Mouse (Mus musculus) liver, postnatal 0 days (tissue): Measurements from ENCODE around the gene Dhrs11. TPM values are rescaled to one million over a fixed set of nuclear protein-coding genes. Genes with fewer than 3 reads are reported as not detected.

ENCODE experiments used
- ATAC-seq: fragments of 200-750 bp; cut with Nextera tagmentation; 2 replicates; pipeline ENCODE4 v1.8.0; 2017; ENCODE audit warnings: mild to moderate bottlenecking, moderate library complexity
- DNase-seq: peaks from one replicate; pipeline ENCODE4 v3.0.0-alpha.2; 2016
- H3K27ac ChIP-seq: fragments of 300-500 bp; sonication (generic); 2 replicates; pipeline ENCODE4 v1.5.1; 2014; ENCODE audit warnings: antibody characterized with exemption, moderate library complexity, mild to moderate bottlenecking, low read depth
- H3K27me3 ChIP-seq: fragments of 300-500 bp; sonication (generic); 2 replicates; pipeline ENCODE4 v1.6.1; 2014; ENCODE audit warnings: low read length, control low read depth, mixed read lengths; ENCODE audit not compliant: insufficient read depth
- H3K36me3 ChIP-seq: fragments of 300-500 bp; sonication (generic); replicated peaks from 2 replicates; pipeline ENCODE4 v1.6.1; 2014; ENCODE audit warnings: mild to moderate bottlenecking, control low read depth, low read length, moderate library complexity, mixed read lengths; ENCODE audit not compliant: insufficient read depth
- H3K4me1 ChIP-seq: fragments of 300-500 bp; sonication (generic); 2 replicates; pipeline ENCODE4 v1.6.1; 2014; ENCODE audit warnings: antibody characterized with exemption, mild to moderate bottlenecking, control low read depth; ENCODE audit not compliant: insufficient read depth
- H3K4me2 ChIP-seq: fragments of 300-500 bp; sonication (generic); 2 replicates; pipeline ENCODE4 v1.6.1; 2014; ENCODE audit warnings: low read depth, mild to moderate bottlenecking, low read length, moderate library complexity, mixed read lengths
- H3K4me3 ChIP-seq: fragments of 300-500 bp; sonication (generic); 2 replicates; pipeline ENCODE4 v1.5.1; 2014; ENCODE audit warnings: low read depth, low read length
- H3K9ac ChIP-seq: fragments of 300-500 bp; sonication (generic); replicated peaks from 2 replicates; pipeline ENCODE4 v1.6.1; 2014; ENCODE audit warnings: mild to moderate bottlenecking, moderate library complexity
- H3K9me3 ChIP-seq: fragments of 300-500 bp; sonication (generic); 2 replicates; pipeline ENCODE4 v1.6.1; 2016; ENCODE audit warnings: mild to moderate bottlenecking, control low read depth, low read length, mixed read lengths
- CTCF ChIP-seq: sonication (generic); IDR thresholded peaks from 2 replicates; pipeline ENCODE4 v1.5.1; 2016; ENCODE audit warnings: antibody characterized with exemption, low read depth
- EP300 ChIP-seq: IDR thresholded peaks from 2 replicates; pipeline ENCODE4 v1.6.1; 2016; ENCODE audit warnings: antibody characterized with exemption, low read depth, mild to moderate bottlenecking
- WGBS: fragments of 180-500 bp; shearing (Covaris S2); extraction: QIAGEN DNeasy Blood & Tissue Kit; methylation state at CpG from one replicate; pipeline ENCODE4 v1.1.7; 2014; ENCODE audit not compliant: insufficient replicate concordance; 5-methylcytosine and 5-hydroxymethylcytosine counted together
- polyA plus RNA-seq: library from polyadenylated mRNA; unstranded; fragments of >200 nt; fragmentation: Nextera tagmentation; extraction: Ambion mirVana; gene quantifications from 2 replicates; pipeline ENCODE4 v1.2.1, GENCODE M21; 2015

The Dhrs11 gene
- polyA plus RNA-seq, 1 experiment from 2014 or later, result 86.1 TPM

DNA sequence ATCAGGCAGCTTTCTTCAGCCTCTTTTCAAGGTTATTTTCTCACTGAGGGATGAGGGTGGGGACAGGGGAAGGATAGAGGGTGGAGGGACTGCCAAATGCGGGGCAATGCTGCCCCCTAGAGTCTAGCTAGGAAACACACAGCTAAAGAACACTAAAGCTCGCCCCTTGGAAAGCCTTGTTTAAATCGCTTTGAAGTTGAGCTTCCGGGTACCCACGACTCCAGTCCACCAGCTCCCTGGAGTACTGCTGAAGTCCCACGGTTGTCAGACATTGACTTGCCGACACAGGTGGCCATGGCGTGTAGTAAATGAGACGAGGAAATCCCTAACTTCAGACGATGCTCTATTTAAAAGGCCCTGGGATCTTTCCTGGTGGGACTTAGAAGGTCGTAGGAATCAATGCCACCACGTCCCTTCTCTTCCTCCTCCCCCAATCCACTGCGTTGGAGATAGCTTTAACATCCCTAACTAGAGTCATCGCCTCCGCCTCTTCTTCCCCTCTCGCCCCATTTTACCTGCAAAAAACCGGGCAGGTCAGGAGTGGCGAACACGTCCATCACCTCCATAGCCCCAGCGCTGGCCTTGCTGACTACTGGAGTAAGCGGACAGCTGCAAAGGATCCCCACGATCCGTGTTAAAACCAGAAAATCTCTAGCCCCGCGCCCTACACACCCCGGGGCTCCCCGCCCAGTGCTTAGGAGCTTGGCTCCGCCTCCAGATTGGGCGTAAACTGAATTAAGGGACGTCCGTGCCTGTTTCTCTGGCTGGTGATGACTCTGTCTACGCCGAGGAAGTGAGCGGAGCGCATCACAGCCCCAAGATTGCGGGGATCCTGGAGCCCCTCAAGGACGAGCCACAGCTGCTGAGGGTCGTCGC lies 10.5 kb downstream of the Dhrs11 start:
- Histone ChIP-seq H3K27me3 (no peaks in the 10 kb centered on the region), H3K9ac (peak overlapping the region; percentile 85), H3K27ac (peak overlapping the region; percentile 95), H3K36me3 (peaks cover 38% of the 10 kb centered on the region), H3K4me2 (peak overlapping the region; percentile 99), H3K4me3 (peak overlapping the region; percentile 64), H3K4me1 (peaks cover 11% of the 10 kb centered on the region; the same call in 1 of the 2 replicates), H3K9me3 (no peaks in the 10 kb centered on the region)
- WGBS, result 0% methylated on average over 39 of the region's 39 CpGs
- DNase-seq (peak; percentile 85), ATAC-seq (peak; percentile 50)
- TF ChIP-seq EP300 (no peak), CTCF (peak; percentile 87)

DNA sequence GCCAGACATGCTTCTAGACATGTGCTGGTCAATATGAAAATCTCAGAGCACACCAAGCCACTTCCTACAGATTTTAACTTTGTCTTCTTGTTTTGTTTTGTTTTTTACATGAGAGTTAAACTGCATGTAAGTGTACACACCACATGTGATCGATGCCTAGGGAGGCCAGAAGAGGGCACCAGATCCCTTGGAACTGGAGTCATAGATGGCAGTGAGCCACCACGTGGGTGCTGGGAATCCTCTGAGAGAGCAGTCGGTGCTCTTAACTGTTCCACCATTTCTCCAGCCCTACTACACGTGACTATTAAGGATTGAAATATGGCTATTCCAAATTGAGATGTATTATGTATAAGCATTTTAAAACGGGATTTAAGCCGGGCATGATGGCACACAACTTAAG lies 11.4 kb downstream of the Dhrs11 start:
- WGBS, result 85% methylated on average over 6 of the region's 6 CpGs
- Histone ChIP-seq H3K4me2 (no peak overlapping the region), H3K9ac (no peak overlapping the region), H3K4me1 (peaks cover 11% of the 10 kb centered on the region; the same call in 1 of the 2 replicates), H3K36me3 (peaks cover 40% of the 10 kb centered on the region), H3K27me3 (no peaks in the 10 kb centered on the region), H3K4me3 (no peak overlapping the region), H3K27ac (no peak overlapping the region), H3K9me3 (no peaks in the 10 kb centered on the region)
- no peak for DNase-seq
- TF ChIP-seq EP300, result no peak
- peak; percentile 53 for TF ChIP-seq CTCF
- no peak for ATAC-seq

DNA sequence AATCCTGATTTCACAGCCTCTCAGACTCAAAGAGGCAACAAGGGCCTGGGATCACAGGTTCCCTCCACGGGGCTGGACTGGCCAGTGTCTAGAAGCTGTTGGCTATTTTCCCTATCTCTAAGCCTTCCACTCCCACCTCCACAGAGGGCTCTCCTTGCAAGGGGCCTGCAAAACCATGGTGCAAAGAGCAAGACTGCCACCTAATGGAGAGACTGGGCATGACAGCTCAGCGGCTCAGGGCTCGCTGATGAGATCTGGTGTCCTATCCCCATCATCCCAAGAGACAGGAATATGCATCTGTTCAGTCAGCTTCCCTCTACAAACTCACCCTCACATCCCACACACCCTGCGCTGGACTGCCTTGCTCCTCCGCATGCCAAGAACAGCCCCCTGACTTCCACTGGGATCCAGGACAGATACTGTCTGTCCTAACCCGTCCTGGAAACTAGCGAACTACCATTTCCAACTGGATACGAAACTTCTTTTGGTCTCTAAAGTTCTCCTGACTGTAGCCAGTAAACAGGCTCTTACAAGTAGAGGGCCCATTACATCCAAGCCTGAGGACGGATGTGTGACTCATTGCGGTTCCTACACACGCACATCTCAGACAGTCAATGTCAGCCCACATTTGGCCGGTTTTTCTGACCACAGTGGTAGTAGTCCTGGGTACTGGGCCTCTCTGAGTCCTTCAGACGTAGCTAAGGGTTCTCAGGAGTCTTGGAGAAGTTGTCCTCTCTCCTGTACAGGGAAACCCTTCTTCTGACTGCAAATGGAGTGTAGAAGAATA lies 14.9 kb downstream of the Dhrs11 start:
- Histone ChIP-seq H3K4me2 (no peak overlapping the region), H3K27ac (no peak overlapping the region), H3K27me3 (no peaks in the 10 kb centered on the region), H3K4me3 (no peak overlapping the region), H3K4me1 (peaks cover 6% of the 10 kb centered on the region; the same call in 1 of the 2 replicates), H3K9ac (no peak overlapping the region), H3K36me3 (peaks cover 21% of the 10 kb centered on the region), H3K9me3 (no peaks in the 10 kb centered on the region)
- ATAC-seq (no peak), DNase-seq (peak; percentile 87)
- TF ChIP-seq EP300 (no peak), CTCF (peak; percentile 95)
- WGBS, result 58% methylated on average over 13 of the region's 13 CpGs

DNA sequence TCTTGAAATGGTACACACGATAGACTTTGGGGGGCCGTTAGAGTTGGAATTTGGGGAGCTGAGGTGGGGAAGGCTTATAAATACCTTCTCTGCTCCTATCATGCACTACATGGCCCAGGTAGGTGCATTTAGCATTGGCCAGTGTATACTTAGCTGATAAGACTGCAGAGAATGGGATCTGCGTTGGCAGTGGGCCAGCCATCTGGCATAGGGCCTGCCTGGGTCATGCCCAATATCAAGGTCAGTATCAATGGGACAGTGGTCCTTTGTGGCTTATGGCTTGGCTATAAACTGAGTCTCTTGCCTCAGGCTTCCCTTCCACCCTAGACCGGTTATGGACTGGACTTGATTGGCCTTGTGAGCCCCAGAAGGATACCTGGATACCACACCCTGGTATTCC lies 24.4 kb downstream of the Dhrs11 start:
- H3K4me3 ChIP-seq, result no peak overlapping the region
- H3K27me3 ChIP-seq, result no peaks in the 10 kb centered on the region
- no peak for TF ChIP-seq CTCF
- no peak for TF ChIP-seq EP300
- DNase-seq, result no peak
- no peak overlapping the region for H3K9ac ChIP-seq
- H3K4me2 ChIP-seq, result no peak overlapping the region
- no peaks in the 10 kb centered on the region for H3K36me3 ChIP-seq
- H3K4me1 ChIP-seq, result no peaks in the 10 kb centered on the region
- no peaks in the 10 kb centered on the region for H3K9me3 ChIP-seq
- 84% methylated on average over 4 of the region's 4 CpGs for WGBS
- no peak overlapping the region for H3K27ac ChIP-seq
- no peak for ATAC-seq

- Histone ChIP-seq H3K9me3 (no peaks in the 10 kb centered on the region), H3K27ac (no peak overlapping the region), H3K4me3 (no peak overlapping the region), H3K4me1 (no peaks in the 10 kb centered on the region), H3K9ac (no peak overlapping the region), H3K27me3 (peaks cover 4% of the 10 kb centered on the region; the same call in 1 of the 2 replicates), H3K36me3 (no peaks in the 10 kb centered on the region), H3K4me2 (no peak overlapping the region)
- 21% methylated on average over 21 of the region's 21 CpGs for WGBS
- DNase-seq (peak; percentile 85), ATAC-seq (no peak)
- TF ChIP-seq CTCF (peak; percentile 94), EP300 (no peak)
Measured at GRCm38 (mm10) chr11:84797627-84798353, 31.0 kb downstream of the Dhrs11 start.

DNA sequence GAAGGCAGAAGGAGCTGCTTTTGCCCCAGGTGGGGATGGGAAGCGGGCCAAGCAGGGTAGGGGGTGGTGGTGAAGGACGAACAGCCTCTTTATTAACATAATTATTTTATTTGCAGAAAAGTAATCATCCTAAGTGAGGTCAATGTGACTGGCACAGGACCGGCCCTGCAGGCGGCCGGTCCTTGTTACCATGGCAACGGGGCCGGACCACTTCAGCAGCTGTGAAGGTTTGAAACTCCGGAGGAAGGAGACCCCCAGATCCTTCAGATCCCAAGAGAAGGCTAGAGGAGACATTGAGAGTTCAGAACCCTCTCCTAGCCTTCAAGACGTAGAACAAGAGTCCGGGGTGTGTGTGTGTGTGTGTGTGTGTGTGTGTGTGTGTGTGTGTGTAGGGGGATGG lies 31.8 kb downstream of the Dhrs11 start:
- Histone ChIP-seq H3K4me3 (no peak overlapping the region), H3K36me3 (no peaks in the 10 kb centered on the region), H3K9ac (no peak overlapping the region), H3K27ac (no peak overlapping the region), H3K4me2 (no peak overlapping the region), H3K27me3 (peaks cover 4% of the 10 kb centered on the region; the same call in 1 of the 2 replicates), H3K4me1 (no peaks in the 10 kb centered on the region), H3K9me3 (no peaks in the 10 kb centered on the region)
- 56% methylated on average over 10 of the region's 10 CpGs for WGBS
- no peak for TF ChIP-seq EP300
- no peak for TF ChIP-seq CTCF
- DNase-seq (no peak), ATAC-seq (no peak)
